Mouse (Mus musculus) ES-E14 (cell line): Measurements from ENCODE around the gene P2rx4. TPM values are rescaled to one million over a fixed set of nuclear protein-coding genes. Genes with fewer than 3 reads are reported as not detected.

Experiments used
- DNase-seq: peaks from one replicate; pipeline ENCODE4 v3.0.0-alpha.2; 2013; ENCODE audit warnings: low read depth, low spot score
- H3K27ac ChIP-seq: 2 replicates; pipeline ENCODE4 v1.5.1; 2012; ENCODE audit warnings: low read depth, mild to moderate bottlenecking, low read length, moderate library complexity, mixed read lengths; ENCODE audit not compliant: poor library complexity, insufficient read depth, severe bottlenecking
- H3K36me3 ChIP-seq: 2 replicates; pipeline ENCODE4 v1.6.1; 2012; ENCODE audit warnings: mild to moderate bottlenecking, low read length, moderate library complexity, mixed read lengths; ENCODE audit not compliant: control insufficient read depth, poor library complexity, insufficient read depth, severe bottlenecking
- H3K4me1 ChIP-seq, 2 experiments: fragments of 150-350 bp in 1 of 2; sonication (generic) in 1 of 2; 2 replicates each; pipeline ENCODE4 v1.6.1; 2012; ENCODE audit warnings: low read length in 2 of 2, mild to moderate bottlenecking in 1 of 2, mixed read lengths in 1 of 2; ENCODE audit not compliant: control insufficient read depth in 2 of 2, insufficient read depth in 2 of 2, poor library complexity in 1 of 2
- H3K4me3 ChIP-seq, 2 experiments: fragments of 150-350 bp in 1 of 2; sonication (generic) in 1 of 2; 2 replicates each; pipeline ENCODE4 v1.5.1; 2012; ENCODE audit warnings: low read length in 2 of 2, low read depth in 1 of 2, mild to moderate bottlenecking in 1 of 2, mixed read lengths in 1 of 2; ENCODE audit not compliant: insufficient read depth in 1 of 2, poor library complexity in 1 of 2, severe bottlenecking in 1 of 2
- H3K9ac ChIP-seq: 2 replicates; pipeline ENCODE4 v1.6.1; 2012; ENCODE audit warnings: low read depth, mild to moderate bottlenecking, low read length, mixed read lengths; ENCODE audit not compliant: poor library complexity, insufficient read depth, severe bottlenecking
- H3K9me3 ChIP-seq: fragments of 150-350 bp; sonication (generic); 2 replicates; pipeline ENCODE4 v1.6.1; 2012; ENCODE audit warnings: low read depth, mild to moderate bottlenecking, low read length; ENCODE audit not compliant: control insufficient read depth, insufficient read depth
- CHD2 ChIP-seq: IDR thresholded peaks from 2 replicates; pipeline ENCODE4 v1.6.1; 2014; ENCODE audit warnings: mild to moderate bottlenecking, low read depth, low read length, inconsistent platforms
- HCFC1 ChIP-seq: IDR thresholded peaks from 2 replicates; pipeline ENCODE4 v1.6.1; 2012; ENCODE audit warnings: low read length, inconsistent platforms, borderline replicate concordance; ENCODE audit not compliant: insufficient read depth
- MAFK ChIP-seq: IDR thresholded peaks from 2 replicates; pipeline ENCODE4 v1.6.1; 2014; ENCODE audit warnings: mild to moderate bottlenecking, low read depth, low read length, inconsistent platforms; ENCODE audit not compliant: insufficient read depth
- ZC3H11A ChIP-seq: IDR thresholded peaks from 2 replicates; pipeline ENCODE4 v1.6.1; 2012; ENCODE audit warnings: low read depth, mild to moderate bottlenecking, inconsistent platforms, low read length, borderline replicate concordance
- ZNF384 ChIP-seq: IDR thresholded peaks from 2 replicates; pipeline ENCODE4 v1.6.1; 2012; ENCODE audit warnings: low read depth, low read length, inconsistent platforms
- in situ Hi-C, 2 experiments: fragments of 600-800 bp; cut with MboI; formaldehyde crosslinking; loops; one replicate each; pipeline ENCODE4 v1.15.1; 2025; ENCODE audit warnings: low sequenced_read_pairs in 2 of 2, inconsistent platforms in 1 of 2; ENCODE audit not compliant: unreplicated experiment in 2 of 2
- total RNA-seq: library from RNA; depleted of rRNA; stranded (reverse); fragments of 300-350 nt; gene quantifications from 2 replicates; pipeline ENCODE4 v1.2.3, GENCODE M21; 2012; rRNA removed

Gene P2rx4
- total RNA-seq, 1 experiment, result 7.5 TPM

DNA sequence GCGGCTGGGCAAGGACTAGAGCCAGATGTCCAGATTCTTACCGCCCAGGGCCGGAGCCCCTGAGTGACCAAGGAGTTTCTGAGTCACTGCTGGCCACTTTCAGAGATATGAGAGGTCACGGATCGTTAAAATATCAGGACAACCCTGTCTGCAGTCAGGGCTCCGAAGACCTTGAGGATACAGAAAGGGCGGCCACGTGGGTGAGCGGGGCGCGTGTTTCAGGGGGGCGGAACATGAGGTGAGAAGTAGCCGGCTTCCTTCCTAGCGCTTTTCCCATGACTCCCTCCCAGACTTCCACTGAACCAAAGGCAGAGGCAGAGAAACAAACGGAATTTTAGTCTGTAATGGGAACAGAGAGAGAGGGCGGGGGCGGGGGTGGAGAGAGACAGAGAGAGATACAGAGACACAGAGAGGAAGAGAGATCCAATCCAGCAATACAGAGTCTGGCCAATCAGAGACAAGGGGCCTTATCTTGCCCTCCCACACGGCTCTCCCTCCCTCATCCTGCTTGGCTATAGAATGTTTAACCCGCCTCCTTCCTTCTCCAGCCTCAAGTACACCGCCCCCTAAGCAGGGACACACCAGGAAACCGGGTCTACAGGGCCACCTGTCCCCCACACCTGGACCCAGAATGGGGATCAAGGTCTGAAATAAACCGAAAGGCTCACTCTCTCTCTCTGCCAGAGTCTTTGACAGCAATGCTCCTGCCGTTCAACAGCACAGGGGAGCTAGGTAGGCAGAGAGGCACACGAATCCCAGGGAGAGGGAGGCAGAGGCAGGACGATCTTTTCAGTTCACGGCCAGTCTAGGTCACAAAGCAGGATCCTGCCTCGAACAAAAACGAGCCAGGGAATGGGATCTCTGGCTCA is 67.6 kb downstream of the P2rx4 start:
- Histone ChIP-seq H3K27ac (no peak overlapping the region), H3K4me1 (peaks cover 5 to 12% of the 10 kb centered on the region in 2 experiments; a peak in 3 of 4 replicates), H3K9ac (peak overlapping the region; percentile 37; the same call in 1 of the 2 replicates), H3K36me3 (no peaks in the 10 kb centered on the region), H3K9me3 (no peaks in the 10 kb centered on the region), H3K4me3 (peak overlapping the region; percentile 46 to 58)
- in situ Hi-C loops, result no loop called here
- DNase-seq, result peak; percentile 75
- no peak for TF ChIP-seq HCFC1
- no peak for TF ChIP-seq MAFK
- no peak for TF ChIP-seq ZC3H11A
- TF ChIP-seq CHD2, result no peak
- no peak for TF ChIP-seq ZNF384

DNA sequence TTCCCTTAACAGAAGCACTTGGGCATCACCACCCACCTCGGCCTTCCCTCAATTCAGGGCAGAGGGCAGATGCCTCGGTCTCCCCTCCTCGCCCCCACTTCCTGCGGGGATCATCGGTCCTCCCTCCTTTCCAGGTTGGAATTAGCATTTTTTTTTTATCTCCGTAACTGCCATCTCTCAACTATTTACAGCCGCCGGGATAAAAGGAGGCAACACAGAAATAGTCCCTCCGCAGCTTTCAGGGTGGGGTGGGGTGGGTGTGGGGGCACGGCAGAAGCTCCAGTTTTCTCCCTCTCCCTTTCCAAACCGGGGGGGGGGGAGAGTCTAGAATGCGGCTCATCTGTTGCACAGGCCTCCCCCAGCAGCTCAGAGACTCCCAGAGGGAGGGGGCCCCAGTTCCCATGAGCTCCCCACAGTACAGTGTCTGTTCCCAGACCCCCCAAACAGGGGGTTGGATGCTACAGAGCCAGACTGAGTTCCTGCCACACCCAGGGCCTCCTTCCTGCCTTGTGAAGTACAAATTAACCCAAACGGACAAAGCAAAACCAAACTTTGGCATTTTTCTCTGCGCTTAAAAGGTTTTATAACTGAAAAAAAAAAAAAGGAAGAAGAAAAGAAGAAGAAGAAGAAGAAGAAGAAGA is 68.4 kb downstream of the P2rx4 start:
- peaks cover 3 to 12% of the 10 kb centered on the region in 2 experiments; a peak in 3 of 4 replicates for H3K4me1 ChIP-seq
- TF ChIP-seq CHD2 (no peak), ZNF384 (0 out of 2 replicates have a peak, but pooled peaks have one; percentile 31)
- peak overlapping the region; percentile 37; the same call in 1 of the 2 replicates for H3K9ac ChIP-seq
- no peaks in the 10 kb centered on the region for H3K9me3 ChIP-seq
- H3K36me3 ChIP-seq, result no peaks in the 10 kb centered on the region
- H3K4me3 ChIP-seq, result peak overlapping the region; percentile 46 to 58
- H3K27ac ChIP-seq, result no peak overlapping the region
- no peak for DNase-seq
- in situ Hi-C loops, result no loop called here

GRCm38 (mm10) chr5:122777322-122777721 is 70.0 kb downstream of the P2rx4 start:
- no peak overlapping the region for H3K9ac ChIP-seq
- H3K27ac ChIP-seq, result no peak overlapping the region
- no peak for DNase-seq
- H3K4me3 ChIP-seq, result no peak overlapping the region
- in situ Hi-C loops, result no loop called here
- no peaks in the 10 kb centered on the region for H3K36me3 ChIP-seq
- H3K9me3 ChIP-seq, result no peaks in the 10 kb centered on the region
- H3K4me1 ChIP-seq, result peaks cover 0 to 11% of the 10 kb centered on the region in 2 experiments; a peak in 3 of 4 replicates
- TF ChIP-seq HCFC1, result no peak
- TF ChIP-seq CHD2, result no peak
- TF ChIP-seq ZNF384, result no peak
- no peak for TF ChIP-seq MAFK
- TF ChIP-seq ZC3H11A, result no peak

DNA sequence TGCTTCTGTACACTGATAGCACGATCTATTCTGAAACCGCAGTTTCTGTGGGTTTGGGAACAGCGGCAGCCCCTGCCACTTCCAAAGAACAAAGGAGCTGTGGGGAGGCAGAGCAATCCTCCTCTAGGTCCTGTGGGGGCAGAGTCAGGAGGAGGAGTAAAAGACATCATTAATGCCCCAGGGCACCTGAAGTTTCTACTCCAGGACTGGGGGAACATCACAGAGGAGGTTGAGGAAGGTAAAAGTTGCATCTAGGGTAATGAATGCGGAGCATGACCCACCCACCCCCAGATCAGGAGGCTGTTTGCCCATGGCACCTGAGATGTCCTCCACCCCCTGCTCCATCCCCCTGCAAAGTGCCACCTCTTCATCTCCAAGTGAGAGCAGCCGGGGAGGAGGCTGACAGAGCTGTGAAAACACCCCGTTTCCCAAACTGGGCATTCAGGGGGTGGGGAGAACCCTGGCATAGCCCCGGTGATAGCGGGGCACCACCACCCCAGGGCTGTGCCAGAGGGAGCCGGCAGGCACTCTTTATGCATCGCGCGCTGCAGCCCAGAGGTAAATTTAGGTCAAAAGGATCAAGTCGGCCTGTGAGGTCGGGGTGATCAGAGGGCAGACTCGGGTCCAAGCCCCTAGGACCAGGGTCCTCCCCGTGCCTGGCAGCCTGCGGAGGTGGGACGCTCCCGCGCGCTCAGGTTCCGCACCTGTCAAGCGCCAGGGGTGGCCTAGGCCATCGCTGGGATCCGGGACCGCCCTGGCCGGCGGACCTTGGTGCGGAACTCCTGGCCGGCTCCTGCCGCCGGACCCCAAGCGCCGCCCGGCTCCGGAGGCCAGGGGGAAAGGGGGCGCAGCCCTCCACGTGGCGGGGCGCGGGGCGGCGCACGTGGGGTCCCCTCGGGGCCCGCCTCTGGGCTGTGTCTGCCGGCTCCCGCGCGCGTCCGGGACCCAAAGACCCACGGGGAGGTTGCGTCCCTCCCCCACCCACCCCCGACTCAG is 71.2 kb downstream of the P2rx4 start:
- no peak for DNase-seq
- H3K4me3 ChIP-seq, result peak overlapping the region; percentile 82 to 97
- no peaks in the 10 kb centered on the region for H3K9me3 ChIP-seq
- H3K9ac ChIP-seq, result peak overlapping the region; percentile 86
- no peak overlapping the region for H3K27ac ChIP-seq
- TF ChIP-seq ZC3H11A (no peak), HCFC1 (no peak), CHD2 (no peak), MAFK (no peak), ZNF384 (no peak)
- peaks cover 4 to 13% of the 10 kb centered on the region in 2 experiments for H3K4me1 ChIP-seq
- in situ Hi-C loops, result no loop called here
- no peaks in the 10 kb centered on the region for H3K36me3 ChIP-seq

Other genes with a start within 250 kb of the P2rx4 start
- gene Atp2a2, start 205.3 kb upstream of the P2rx4 start, total RNA-seq, result 372 and 457 TPM in 2 replicates
- 6.4 and 7.4 TPM in 2 replicates for gene Ift81, start 93.0 kb upstream of the P2rx4 start, total RNA-seq
- 10.5 and 13.5 TPM in 2 replicates for gene P2rx7, start 63.6 kb upstream of the P2rx4 start, total RNA-seq
- 12.7 and 16.1 TPM in 2 replicates for gene Camkk2, start 71.9 kb downstream of the P2rx4 start, total RNA-seq
- 285 and 344 TPM in 2 replicates for gene Anapc5, start 113.8 kb downstream of the P2rx4 start, total RNA-seq
- gene Rnf34, start 142.5 kb downstream of the P2rx4 start, total RNA-seq, result 22.0 and 26.1 TPM in 2 replicates